Mouse (Mus musculus) bone marrow macrophage, adult 2 months (primary cell): ENCODE data around the gene Gtpbp10. TPM values are rescaled to one million over a fixed set of nuclear protein-coding genes. Genes with fewer than 3 reads are reported as not detected.

Experiments used
- H3K27ac ChIP-seq: 2 replicates; pipeline ENCODE4 v1.5.1; 2012; ENCODE audit warnings: low read depth, low read length; ENCODE audit not compliant: insufficient read depth
- H3K4me1 ChIP-seq: 2 replicates; pipeline ENCODE4 v1.6.1; 2012; ENCODE audit warnings: low read length; ENCODE audit not compliant: control insufficient read depth, insufficient read depth
- H3K4me3 ChIP-seq: 2 replicates; pipeline ENCODE4 v1.5.1; 2012; ENCODE audit warnings: mild to moderate bottlenecking, low read length, moderate library complexity; ENCODE audit not compliant: insufficient read depth
- CTCF ChIP-seq: IDR thresholded peaks from 2 replicates; pipeline ENCODE4 v1.5.1; 2012; ENCODE audit warnings: low read depth, mild to moderate bottlenecking, low read length, moderate library complexity
- POLR2A ChIP-seq: IDR thresholded peaks from 2 replicates; pipeline ENCODE4 v1.6.1; 2012; ENCODE audit warnings: mild to moderate bottlenecking, low read depth, low read length, borderline replicate concordance
- polyA plus RNA-seq: library from polyadenylated mRNA; stranded (reverse); fragments of >200 nt; gene quantifications from 2 replicates; pipeline ENCODE4 v1.2.4, GENCODE M21; 2012; ENCODE audit not compliant: missing spikeins, insufficient read depth, insufficient read length

Gene Gtpbp10
- polyA plus RNA-seq, 1 experiment: 14.3 TPM

GRCm38 (mm10) chr5:5501583-5501982 is 57.8 kb downstream of the Gtpbp10 start:
- no peak overlapping the region for H3K4me3 ChIP-seq
- no peak overlapping the region for H3K27ac ChIP-seq
- TF ChIP-seq CTCF (no peak), POLR2A (no peak)
- H3K4me1 ChIP-seq: peaks cover 5% of the 10 kb centered on the region

DNA sequence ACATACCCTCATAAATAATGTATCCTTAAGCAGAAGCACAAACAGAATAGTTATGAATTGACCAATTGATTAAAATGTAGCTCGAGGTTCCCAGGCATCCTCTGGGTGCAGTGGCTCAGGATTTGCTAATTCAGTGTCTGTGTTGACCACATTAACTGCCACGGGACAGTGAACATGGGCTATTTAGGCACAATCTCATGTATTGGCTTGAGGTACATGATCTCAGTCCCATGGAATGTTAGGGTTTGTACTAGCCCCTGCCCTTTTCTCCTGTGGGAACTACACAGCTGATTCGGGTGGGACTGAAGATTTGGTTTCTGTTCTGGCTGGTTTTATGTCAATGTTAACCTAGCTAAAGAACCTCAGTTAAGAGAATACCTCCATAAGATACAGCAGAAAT is 62.9 kb downstream of the Gtpbp10 start:
- H3K4me3 ChIP-seq: no peak overlapping the region
- no peak for TF ChIP-seq CTCF
- TF ChIP-seq POLR2A: no peak
- H3K27ac ChIP-seq: no peak overlapping the region
- H3K4me1 ChIP-seq: no peaks in the 10 kb centered on the region

DNA sequence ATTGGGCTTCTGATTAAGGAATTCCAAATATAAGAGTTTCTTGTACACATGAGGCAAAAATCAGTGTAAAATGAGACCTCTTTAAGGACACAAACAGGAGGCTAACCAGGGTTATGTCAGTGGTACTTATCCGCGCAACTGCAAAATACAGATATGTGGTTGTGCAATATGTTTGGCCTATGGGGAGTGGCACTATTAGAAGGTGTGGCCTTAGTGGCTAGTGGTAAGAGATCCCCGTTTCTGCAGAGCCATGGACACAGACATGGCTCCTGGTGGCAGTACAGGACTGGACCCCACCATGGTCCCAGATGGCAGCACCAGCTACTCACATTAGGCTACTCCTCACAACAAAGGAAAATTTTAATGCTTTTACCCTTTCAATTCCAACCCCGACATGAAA is 64.3 kb downstream of the Gtpbp10 start:
- Histone ChIP-seq H3K4me3 (no peak overlapping the region), H3K27ac (no peak overlapping the region), H3K4me1 (no peaks in the 10 kb centered on the region)
- TF ChIP-seq CTCF (no peak), POLR2A (no peak)

DNA sequence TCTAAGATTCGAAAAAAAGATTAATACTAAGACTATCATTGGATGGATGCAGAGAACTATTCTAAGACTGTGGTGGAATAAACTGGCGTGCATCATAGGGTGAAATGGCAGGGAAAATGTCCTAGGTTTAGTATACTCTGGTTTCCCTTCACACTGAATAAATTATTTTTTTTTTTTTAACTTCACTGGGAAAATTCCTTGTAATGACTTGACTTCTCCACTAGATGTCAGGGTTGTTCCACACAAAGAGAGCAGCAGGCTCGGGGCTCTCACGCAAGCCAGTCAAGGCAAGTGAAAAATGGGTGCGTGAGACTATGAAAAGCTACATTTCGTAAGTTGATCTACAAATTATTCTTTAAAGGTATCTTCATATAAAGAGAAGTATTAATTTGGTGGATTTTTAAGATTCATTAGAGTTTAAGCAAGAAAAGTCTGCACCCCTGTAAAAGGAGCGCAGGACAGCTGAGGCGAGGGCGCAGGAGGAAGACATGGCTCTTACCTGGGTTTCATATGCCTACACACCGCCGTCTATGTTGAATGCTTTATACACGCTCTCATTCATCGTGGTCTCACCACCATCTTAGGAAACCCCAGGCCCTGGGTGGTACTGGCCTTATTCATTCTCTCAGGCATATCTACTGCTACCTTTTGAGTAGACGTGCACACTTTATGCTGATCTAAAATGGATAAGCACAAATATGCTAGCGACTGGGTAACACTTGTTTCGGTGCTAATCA is 64.9 kb downstream of the Gtpbp10 start:
- Histone ChIP-seq H3K4me1 (no peaks in the 10 kb centered on the region), H3K4me3 (no peak overlapping the region), H3K27ac (no peak overlapping the region)
- TF ChIP-seq CTCF: peak; percentile 62
- no peak for TF ChIP-seq POLR2A

DNA sequence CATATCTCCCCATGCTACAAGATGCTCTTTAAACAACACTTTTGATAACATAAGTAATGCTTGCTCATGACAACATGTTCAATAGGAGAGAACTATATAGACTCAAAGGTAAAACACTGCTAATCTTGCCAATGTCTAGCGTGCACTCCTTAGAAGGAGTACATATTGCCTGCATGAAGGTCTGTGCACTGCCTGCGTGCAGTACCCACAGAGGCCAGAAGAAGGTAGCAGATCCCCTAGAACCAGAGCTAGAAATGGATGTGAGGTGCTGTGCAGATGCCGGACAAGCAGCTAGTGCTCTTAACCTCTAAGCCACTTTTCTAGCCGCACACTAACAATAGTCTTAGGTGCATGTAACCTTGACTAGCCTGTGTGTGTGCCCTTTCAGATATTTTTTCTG is 67.2 kb downstream of the Gtpbp10 start:
- Histone ChIP-seq H3K4me1 (no peaks in the 10 kb centered on the region), H3K27ac (no peak overlapping the region), H3K4me3 (no peak overlapping the region)
- no peak for TF ChIP-seq POLR2A
- TF ChIP-seq CTCF: no peak

Other genes with a start within 250 kb of the Gtpbp10 start
- gene Cdk14, start 139.2 kb downstream of the Gtpbp10 start, polyA plus RNA-seq: 43.0 and 43.6 TPM in 2 replicates
- gene 1700015F17Rik, start 80.4 kb downstream of the Gtpbp10 start, polyA plus RNA-seq: not detected in 2 replicates
- 2.1 and 2.6 TPM in 2 replicates for gene Cldn12, start 44.6 kb downstream of the Gtpbp10 start, polyA plus RNA-seq
- not detected in 2 replicates for gene Gm8773, start 14.3 kb upstream of the Gtpbp10 start, polyA plus RNA-seq
- not detected in 2 replicates for gene Cfap69, start 104.7 kb upstream of the Gtpbp10 start, polyA plus RNA-seq
- gene Steap2, start 135.0 kb upstream of the Gtpbp10 start, polyA plus RNA-seq: 0.24 TPM in 1 of 2 replicates, not detected in the other
- gene Steap1, start 189.8 kb upstream of the Gtpbp10 start, polyA plus RNA-seq: not detected in 2 replicates